Mouse (Mus musculus) small intestine, adult 2 months (tissue): ENCODE data around the gene Napsa.

Experiments used
- CTCF ChIP-seq: fragments of 200-500 bp; IDR thresholded peaks from 2 replicates; pipeline ENCODE4 v1.5.1; 2012; ENCODE audit warnings: low read depth, mild to moderate bottlenecking, control low read depth, inconsistent platforms, low read length, moderate library complexity, mixed read lengths; ENCODE audit not compliant: insufficient replicate concordance, insufficient read length; ENCODE audit errors: extremely low read depth
- POLR2A ChIP-seq: fragments of 200-500 bp; IDR thresholded peaks from 2 replicates; pipeline ENCODE4 v1.6.1; 2012; ENCODE audit warnings: low read depth, mild to moderate bottlenecking, control low read depth, inconsistent platforms, low read length, moderate library complexity

DNA sequence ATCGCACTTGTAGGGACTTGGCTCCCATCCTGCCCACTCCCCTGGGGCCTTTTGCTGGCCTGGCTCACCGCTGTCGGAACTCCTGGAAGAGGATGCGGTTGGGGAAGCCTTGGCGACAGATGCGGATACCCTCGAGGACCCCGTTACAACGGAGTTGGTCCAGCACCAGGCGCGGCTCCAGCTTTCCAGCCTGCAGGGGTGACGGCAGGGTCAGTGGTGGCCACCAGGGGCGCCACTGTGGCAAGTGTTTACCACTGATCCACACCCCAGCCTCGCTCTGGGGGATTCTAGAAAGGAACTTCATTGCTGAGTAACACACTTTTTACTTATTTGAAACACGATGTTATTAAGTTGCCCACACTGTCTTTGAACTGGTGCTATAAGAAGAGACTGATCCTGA is 61.2 kb downstream of the Napsa start:
- TF ChIP-seq CTCF (no peak; the same call in 1 of the 2 replicates), POLR2A (no peak)
